Mouse (Mus musculus) lung, postnatal 36 days (tissue): ENCODE measurements around the gene Tuba1b.

Experiments used
- DNase-seq: peaks from one replicate; pipeline ENCODE4 v3.0.0; 2022; ENCODE audit warnings: mixed read lengths

Gene Tuba1b

GRCm38 (mm10) chr15:98886667-98887387 is 47.5 kb downstream of the Tuba1b start:
- DNase-seq = no peak

GRCm38 (mm10) chr15:98884106-98884505 is 50.3 kb downstream of the Tuba1b start:
- no peak for DNase-seq

- DNase-seq = no peak
Measured at GRCm38 (mm10) chr15:98883661-98884060, 50.7 kb downstream of the Tuba1b start.

DNA sequence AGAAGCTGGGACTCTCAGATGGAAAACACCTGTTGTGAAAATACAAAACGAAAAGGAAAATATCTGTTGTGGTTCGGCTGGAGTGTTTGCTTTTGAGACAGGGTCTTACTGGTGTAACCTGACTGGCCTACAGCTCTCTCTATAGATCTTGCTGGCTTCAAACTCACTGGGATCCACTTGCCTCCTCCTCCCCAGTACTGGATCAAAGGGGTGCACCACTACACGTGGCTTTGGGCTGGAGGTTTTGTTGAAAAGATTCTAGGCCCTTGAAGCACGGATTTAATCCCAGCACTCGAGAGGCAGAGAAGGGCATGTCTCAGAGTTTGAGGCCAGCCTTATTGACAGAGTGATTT is 52.7 kb downstream of the Tuba1b start:
- no peak for DNase-seq
